Mouse (Mus musculus): ENCODE measurements around the gene Brd3. TPM values are rescaled to one million over a fixed set of nuclear protein-coding genes. Genes with fewer than 3 reads are reported as not detected.

Gene Brd3
- polyA plus RNA-seq, 1 experiment: 21.7 TPM

GRCm38 (mm10) chr2:27410518-27411140 lies 96.8 kb downstream of the Brd3 start:
- Histone ChIP-seq H3K4me3 (ENCODE audit: insufficient read depth, low read length) (no peak overlapping the region), H3K4me1 (ENCODE audit: control insufficient read depth, insufficient read depth, low read length) (no peaks in the 10 kb centered on the region; the same call in none of the 2 replicates), H3K27ac (ENCODE audit: insufficient read depth, low read length) (no peak overlapping the region)
- TF ChIP-seq POLR2A (IDR thresholded peaks at IDR 0.05; ENCODE audit: extremely low read depth, insufficient read depth, low read length): no peak
- no peak for TF ChIP-seq CTCF (IDR thresholded peaks at IDR 0.05; ENCODE audit: extremely low read depth, insufficient read depth, low read length)

- TF ChIP-seq POLR2A (IDR thresholded peaks at IDR 0.05; ENCODE audit: extremely low read depth, insufficient read depth, low read length): no peak
- TF ChIP-seq CTCF (IDR thresholded peaks at IDR 0.05; ENCODE audit: extremely low read depth, insufficient read depth, low read length): no peak
- no peak overlapping the region for H3K27ac ChIP-seq (ENCODE audit: insufficient read depth, low read length)
- H3K4me1 ChIP-seq (ENCODE audit: control insufficient read depth, insufficient read depth, low read length): no peaks in the 10 kb centered on the region; the same call in 1 of the 2 replicates
- H3K4me3 ChIP-seq (ENCODE audit: insufficient read depth, low read length): no peak overlapping the region
These were observed 99.3 kb downstream of the Brd3 start for GRCm38 (mm10) chr2:27408194-27408593.

- H3K4me1 ChIP-seq (ENCODE audit: control insufficient read depth, insufficient read depth, low read length): no peaks in the 10 kb centered on the region
- TF ChIP-seq POLR2A (IDR thresholded peaks at IDR 0.05; ENCODE audit: extremely low read depth, insufficient read depth, low read length) (no peak), CTCF (IDR thresholded peaks at IDR 0.05; ENCODE audit: extremely low read depth, insufficient read depth, low read length) (no peak)
- H3K27ac ChIP-seq (ENCODE audit: insufficient read depth, low read length): no peak overlapping the region
- H3K4me3 ChIP-seq (ENCODE audit: insufficient read depth, low read length): no peak overlapping the region
These were observed 100.5 kb downstream of the Brd3 start for GRCm38 (mm10) chr2:27406928-27407327.

- TF ChIP-seq POLR2A (IDR thresholded peaks at IDR 0.05; ENCODE audit: extremely low read depth, insufficient read depth, low read length) (no peak), CTCF (IDR thresholded peaks at IDR 0.05; ENCODE audit: extremely low read depth, insufficient read depth, low read length) (no peak)
- Histone ChIP-seq H3K4me1 (ENCODE audit: control insufficient read depth, insufficient read depth, low read length) (no peaks in the 10 kb centered on the region), H3K4me3 (ENCODE audit: insufficient read depth, low read length) (no peak overlapping the region), H3K27ac (ENCODE audit: insufficient read depth, low read length) (no peak overlapping the region)
These were observed 102.2 kb downstream of the Brd3 start for GRCm38 (mm10) chr2:27405094-27405884.

- no peak overlapping the region for H3K27ac ChIP-seq (ENCODE audit: insufficient read depth, low read length)
- H3K4me3 ChIP-seq (ENCODE audit: insufficient read depth, low read length): no peak overlapping the region
- TF ChIP-seq POLR2A (IDR thresholded peaks at IDR 0.05; ENCODE audit: extremely low read depth, insufficient read depth, low read length) (no peak), CTCF (IDR thresholded peaks at IDR 0.05; ENCODE audit: extremely low read depth, insufficient read depth, low read length) (no peak)
- H3K4me1 ChIP-seq (ENCODE audit: control insufficient read depth, insufficient read depth, low read length): no peaks in the 10 kb centered on the region
These were observed 102.9 kb downstream of the Brd3 start for GRCm38 (mm10) chr2:27404375-27405093.

- Histone ChIP-seq H3K27ac (ENCODE audit: insufficient read depth, low read length) (no peak overlapping the region), H3K4me1 (ENCODE audit: control insufficient read depth, insufficient read depth, low read length) (no peaks in the 10 kb centered on the region), H3K4me3 (ENCODE audit: insufficient read depth, low read length) (no peak overlapping the region)
- no peak for TF ChIP-seq CTCF (IDR thresholded peaks at IDR 0.05; ENCODE audit: extremely low read depth, insufficient read depth, low read length)
- no peak for TF ChIP-seq POLR2A (IDR thresholded peaks at IDR 0.05; ENCODE audit: extremely low read depth, insufficient read depth, low read length)
These were observed 105.9 kb downstream of the Brd3 start for GRCm38 (mm10) chr2:27401544-27401943.

GRCm38 (mm10) chr2:27400083-27400482 lies 107.4 kb downstream of the Brd3 start:
- TF ChIP-seq CTCF (IDR thresholded peaks at IDR 0.05; ENCODE audit: extremely low read depth, insufficient read depth, low read length): no peak
- no peak for TF ChIP-seq POLR2A (IDR thresholded peaks at IDR 0.05; ENCODE audit: extremely low read depth, insufficient read depth, low read length)
- no peak overlapping the region for H3K4me3 ChIP-seq (ENCODE audit: insufficient read depth, low read length)
- no peak overlapping the region for H3K27ac ChIP-seq (ENCODE audit: insufficient read depth, low read length)
- no peaks in the 10 kb centered on the region for H3K4me1 ChIP-seq (ENCODE audit: control insufficient read depth, insufficient read depth, low read length)

- Histone ChIP-seq H3K4me3 (ENCODE audit: insufficient read depth, low read length) (no peak overlapping the region), H3K4me1 (ENCODE audit: control insufficient read depth, insufficient read depth, low read length) (no peaks in the 10 kb centered on the region), H3K27ac (ENCODE audit: insufficient read depth, low read length) (no peak overlapping the region)
- no peak for TF ChIP-seq POLR2A (IDR thresholded peaks at IDR 0.05; ENCODE audit: extremely low read depth, insufficient read depth, low read length)
- TF ChIP-seq CTCF (IDR thresholded peaks at IDR 0.05; ENCODE audit: extremely low read depth, insufficient read depth, low read length): no peak
These were observed 110.6 kb downstream of the Brd3 start for GRCm38 (mm10) chr2:27396656-27397440.

Other genes with a start within 250 kb of the Brd3 start
- gene Vav2, start 80.6 kb downstream of the Brd3 start, polyA plus RNA-seq (2012; rRNA removed): 10.4 and 11.0 TPM in 2 replicates
- 48.0 and 48.2 TPM in 2 replicates for gene Brd3os, start 65.3 kb downstream of the Brd3 start, polyA plus RNA-seq (2012; rRNA removed)
- 27.6 and 28.7 TPM in 2 replicates for gene Wdr5, start 7.5 kb upstream of the Brd3 start, polyA plus RNA-seq (2012; rRNA removed)
- gene Rxra, start 168.8 kb upstream of the Brd3 start, polyA plus RNA-seq (2012; rRNA removed): 17.3 and 18.4 TPM in 2 replicates